Mouse (Mus musculus) intestine, embryonic 15.5 days (tissue): Measurements from ENCODE around the gene Adgrl3. TPM values are rescaled to one million over a fixed set of nuclear protein-coding genes. Genes with fewer than 3 reads are reported as not detected.
"Not testable (repeated sequence)": the region's sequence is repeated elsewhere in the genome, so short reads cannot be mapped to it uniquely, and the experiment has no call there.

ENCODE experiments used
- ATAC-seq: fragments of 200-750 bp; cut with Nextera tagmentation; 2 replicates; pipeline ENCODE4 v1.8.0; 2017; ENCODE audit warnings: moderate TSS enrichment, moderate library complexity
- H3K27ac ChIP-seq: fragments of 300-500 bp; sonication (generic); 2 replicates; pipeline ENCODE4 v1.5.1; 2015; ENCODE audit warnings: mild to moderate bottlenecking, inconsistent platforms
- H3K27me3 ChIP-seq: fragments of 300-500 bp; sonication (generic); replicated peaks from 2 replicates; pipeline ENCODE4 v1.6.1; 2015; ENCODE audit warnings: inconsistent platforms
- H3K36me3 ChIP-seq: fragments of 300-500 bp; sonication (generic); 2 replicates; pipeline ENCODE4 v1.6.1; 2015; ENCODE audit warnings: inconsistent platforms
- H3K4me1 ChIP-seq: fragments of 300-500 bp; sonication (generic); replicated peaks from 2 replicates; pipeline ENCODE4 v1.6.1; 2015; ENCODE audit warnings: inconsistent platforms
- H3K4me2 ChIP-seq: fragments of 300-500 bp; sonication (generic); replicated peaks from 2 replicates; pipeline ENCODE4 v1.6.1; 2015; ENCODE audit warnings: mild to moderate bottlenecking, inconsistent platforms
- H3K4me3 ChIP-seq: fragments of 300-500 bp; sonication (generic); replicated peaks from 2 replicates; pipeline ENCODE4 v1.5.1; 2015; ENCODE audit warnings: inconsistent platforms
- H3K9ac ChIP-seq: fragments of 300-500 bp; sonication (generic); 2 replicates; pipeline ENCODE4 v1.6.1; 2015; ENCODE audit warnings: inconsistent platforms
- H3K9me3 ChIP-seq: fragments of 300-500 bp; sonication (generic); 2 replicates; pipeline ENCODE4 v1.6.1; 2016; ENCODE audit warnings: inconsistent platforms
- WGBS: fragments of 180-500 bp; shearing (Covaris S2); methylation state at CpG from one replicate; pipeline ENCODE4 v1.1.7; 2015; 5-methylcytosine and 5-hydroxymethylcytosine counted together
- polyA plus RNA-seq: library from polyadenylated mRNA; unstranded; fragments of >200 nt; fragmentation: Nextera tagmentation; extraction: Ambion mirVana; gene quantifications from 2 replicates; pipeline ENCODE4 v1.2.1, GENCODE M21; 2015

Gene Adgrl3
- polyA plus RNA-seq, 1 experiment from 2014 or later, result 10.9 TPM

DNA sequence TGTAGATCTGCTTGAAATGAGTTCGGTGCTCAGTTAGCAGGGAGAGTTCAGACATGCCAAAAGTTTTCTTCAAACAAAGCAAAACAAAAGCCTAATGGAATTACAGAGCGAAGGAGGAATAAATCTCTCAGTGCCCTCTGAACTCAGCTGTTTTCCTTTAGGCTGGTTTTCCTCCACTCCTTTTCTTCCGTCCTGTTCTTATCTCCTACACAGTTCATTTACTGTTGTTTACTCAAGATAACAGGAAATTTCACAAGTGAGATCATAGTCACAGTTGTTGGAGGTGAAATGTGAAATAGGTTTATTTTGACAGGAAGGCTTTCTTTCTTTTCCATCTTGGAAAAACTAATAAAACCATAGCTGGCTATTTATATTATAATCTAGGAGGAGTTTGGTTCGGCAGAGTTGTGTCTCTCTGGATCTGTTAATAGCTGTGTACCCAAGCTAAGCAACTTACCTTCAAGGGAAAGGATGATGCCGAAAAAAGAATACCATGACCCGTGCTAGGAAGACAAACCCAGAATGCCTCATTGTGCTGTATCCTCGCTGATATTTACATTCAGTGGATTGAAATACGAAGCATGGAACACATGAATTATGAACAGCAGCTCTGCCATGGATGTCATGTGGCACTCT, 456.2 kb downstream of the Adgrl3 start:
- ATAC-seq, result peak; percentile 94
- 27% methylated on average over 8 of the region's 8 CpGs for WGBS
- Histone ChIP-seq H3K9ac (no peak overlapping the region), H3K27me3 (no peaks in the 10 kb centered on the region), H3K36me3 (no peaks in the 10 kb centered on the region), H3K4me2 (peak overlapping the region; percentile 27; the same call in 1 of the 2 replicates), H3K9me3 (no peaks in the 10 kb centered on the region), H3K4me1 (no peaks in the 10 kb centered on the region), H3K4me3 (no peak overlapping the region), H3K27ac (no peak overlapping the region)

- H3K9ac ChIP-seq, result no peak overlapping the region
- H3K4me2 ChIP-seq, result no peak overlapping the region
- ATAC-seq, result no peak
- H3K4me1 ChIP-seq, result no peaks in the 10 kb centered on the region
- H3K36me3 ChIP-seq, result no peaks in the 10 kb centered on the region
- 86% methylated on average over 3 of the region's 3 CpGs for WGBS
- H3K9me3 ChIP-seq, result no peaks in the 10 kb centered on the region
- H3K27me3 ChIP-seq, result no peaks in the 10 kb centered on the region
- no peak overlapping the region for H3K4me3 ChIP-seq
- no peak overlapping the region for H3K27ac ChIP-seq
Measured at GRCm38 (mm10) chr5:81480911-81481310, 461.0 kb downstream of the Adgrl3 start.

DNA sequence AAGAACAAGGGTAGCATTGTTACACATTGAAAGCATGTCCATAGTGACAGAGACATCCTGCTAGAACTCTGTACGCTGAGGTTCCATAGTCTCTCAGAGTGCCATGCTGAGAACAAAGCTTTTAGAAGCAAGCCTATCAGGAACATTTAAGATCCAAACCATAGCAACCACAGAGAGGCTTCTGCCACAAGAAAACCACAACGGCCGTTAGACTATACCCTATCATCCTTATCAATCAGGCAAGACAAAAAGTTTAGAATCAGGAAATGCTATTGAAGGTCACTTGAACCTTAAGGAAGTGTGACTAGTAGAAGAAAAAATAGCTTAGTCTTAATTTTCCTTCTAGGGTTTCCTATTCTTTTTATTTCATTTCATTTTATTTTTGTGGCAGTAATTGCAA, 464.0 kb downstream of the Adgrl3 start:
- no peak for ATAC-seq
- Histone ChIP-seq H3K9me3 (no peaks in the 10 kb centered on the region), H3K27me3 (no peaks in the 10 kb centered on the region), H3K4me3 (no peak overlapping the region), H3K9ac (no peak overlapping the region), H3K27ac (no peak overlapping the region), H3K4me2 (no peak overlapping the region), H3K36me3 (no peaks in the 10 kb centered on the region), H3K4me1 (no peaks in the 10 kb centered on the region)
- WGBS, result 71% methylated on average over 3 of the region's 3 CpGs

GRCm38 (mm10) chr5:81501076-81501475, 481.1 kb downstream of the Adgrl3 start:
- Histone ChIP-seq H3K36me3 (no peaks in the 10 kb centered on the region), H3K4me1 (no peaks in the 10 kb centered on the region), H3K27ac (no peak overlapping the region), H3K4me3 (no peak overlapping the region), H3K9ac (no peak overlapping the region), H3K27me3 (no peaks in the 10 kb centered on the region), H3K4me2 (no peak overlapping the region), H3K9me3 (no peaks in the 10 kb centered on the region)
- 86% methylated on average over 3 of the region's 3 CpGs for WGBS
- no peak for ATAC-seq

- ATAC-seq, result no peak
- Histone ChIP-seq H3K9ac (no peak overlapping the region), H3K27ac (no peak overlapping the region), H3K9me3 (no peaks in the 10 kb centered on the region), H3K4me1 (no peaks in the 10 kb centered on the region), H3K4me3 (no peak overlapping the region), H3K4me2 (no peak overlapping the region), H3K27me3 (no peaks in the 10 kb centered on the region), H3K36me3 (no peaks in the 10 kb centered on the region)
- 59% methylated on average over 5 of the region's 5 CpGs for WGBS
Measured at GRCm38 (mm10) chr5:81518720-81519496, 499.0 kb downstream of the Adgrl3 start.

GRCm38 (mm10) chr5:81519497-81520382, 499.8 kb downstream of the Adgrl3 start:
- Histone ChIP-seq H3K27me3 (no peaks in the 10 kb centered on the region), H3K27ac (no peak overlapping the region), H3K4me1 (no peaks in the 10 kb centered on the region), H3K4me3 (no peak overlapping the region), H3K36me3 (no peaks in the 10 kb centered on the region), H3K4me2 (no peak overlapping the region), H3K9ac (no peak overlapping the region), H3K9me3 (no peaks in the 10 kb centered on the region)
- peak; percentile 61 for ATAC-seq
- WGBS, result 31% methylated on average over 11 of the region's 11 CpGs

DNA sequence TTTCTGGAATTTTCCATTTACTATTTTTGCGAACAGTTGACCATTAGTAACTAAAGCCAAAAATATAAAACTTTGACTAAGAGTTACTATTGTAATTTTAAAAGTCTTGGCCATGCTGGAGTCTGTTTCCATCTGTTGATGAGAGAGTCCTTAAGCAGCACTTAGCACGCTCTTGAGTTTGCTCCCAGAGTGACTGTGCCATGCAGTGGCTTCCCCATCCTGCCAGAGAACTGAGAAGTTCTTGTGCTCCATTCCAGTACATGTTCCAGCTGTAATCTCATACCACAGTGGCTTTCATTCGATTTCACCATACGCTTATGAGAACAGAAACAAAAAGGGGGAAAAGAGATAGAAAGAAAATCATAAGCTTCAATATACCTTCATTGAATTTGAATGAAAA, 502.8 kb downstream of the Adgrl3 start:
- H3K27me3 ChIP-seq, result no peaks in the 10 kb centered on the region
- no peak overlapping the region for H3K27ac ChIP-seq
- no peak overlapping the region for H3K4me3 ChIP-seq
- H3K4me2 ChIP-seq, result no peak overlapping the region
- no peak overlapping the region for H3K9ac ChIP-seq
- no peaks in the 10 kb centered on the region for H3K36me3 ChIP-seq
- WGBS, result 81% methylated on average over 4 of the region's 4 CpGs
- no peaks in the 10 kb centered on the region for H3K9me3 ChIP-seq
- no peaks in the 10 kb centered on the region for H3K4me1 ChIP-seq
- ATAC-seq, result no peak

DNA sequence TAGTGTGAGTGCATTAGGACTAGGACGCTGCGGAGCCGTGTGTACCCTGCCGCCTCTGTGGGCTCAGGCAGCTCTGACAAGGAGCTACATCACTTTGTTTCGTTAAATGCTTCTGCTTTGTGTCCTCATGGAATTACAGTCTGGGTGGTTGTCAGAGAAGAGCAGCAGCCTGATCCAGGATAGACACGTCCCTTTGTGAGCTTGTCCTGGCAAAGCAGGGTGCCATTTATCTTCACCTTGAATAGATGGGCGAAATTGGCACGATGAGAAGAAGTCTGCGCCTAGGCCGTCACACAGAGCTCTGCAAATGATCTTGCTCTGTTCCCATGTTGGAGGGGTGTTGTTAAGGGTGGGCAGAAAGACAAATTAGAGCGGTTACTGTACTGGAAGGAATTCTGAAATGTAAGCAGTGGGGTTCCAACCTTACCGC, 504.6 kb downstream of the Adgrl3 start:
- H3K27ac ChIP-seq, result no peak overlapping the region
- no peak overlapping the region for H3K4me3 ChIP-seq
- H3K4me2 ChIP-seq, result no peak overlapping the region
- H3K36me3 ChIP-seq, result no peaks in the 10 kb centered on the region
- no peaks in the 10 kb centered on the region for H3K9me3 ChIP-seq
- 87% methylated on average over 12 of the region's 12 CpGs for WGBS
- no peaks in the 10 kb centered on the region for H3K4me1 ChIP-seq
- no peak overlapping the region for H3K9ac ChIP-seq
- ATAC-seq, result no peak
- H3K27me3 ChIP-seq, result no peaks in the 10 kb centered on the region

DNA sequence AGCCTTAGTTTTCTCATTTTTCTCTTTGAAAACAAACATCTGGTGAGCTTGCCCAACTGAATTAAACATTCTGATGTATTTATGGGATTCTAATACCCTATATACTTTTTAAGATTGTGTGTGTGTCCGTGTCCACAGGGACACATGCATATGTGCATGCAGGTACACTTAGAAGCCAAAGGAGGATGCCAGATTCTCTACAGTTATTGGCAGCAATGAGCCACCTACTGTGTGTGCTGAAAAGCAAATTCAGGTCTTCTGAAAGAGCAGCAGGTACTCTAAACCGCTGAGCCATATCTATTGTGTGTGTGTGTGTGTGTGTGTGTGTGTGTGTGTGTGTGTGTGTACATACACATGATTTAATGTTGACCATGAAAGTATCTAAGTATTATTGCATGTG, 505.4 kb downstream of the Adgrl3 start:
- no peaks in the 10 kb centered on the region for H3K4me1 ChIP-seq
- 84% methylated on average over 2 of the region's 2 CpGs for WGBS
- ATAC-seq, result no peak

GRCm38 (mm10) chr5:81531639-81532038, 511.7 kb downstream of the Adgrl3 start:
- 90% methylated on average over 4 of the region's 4 CpGs for WGBS
- Histone ChIP-seq H3K9me3 (no peaks in the 10 kb centered on the region), H3K9ac (no peak overlapping the region), H3K36me3 (no peaks in the 10 kb centered on the region), H3K27me3 (no peaks in the 10 kb centered on the region), H3K4me2 (no peak overlapping the region), H3K4me3 (no peak overlapping the region), H3K4me1 (no peaks in the 10 kb centered on the region), H3K27ac (no peak overlapping the region)
- ATAC-seq, result no peak

More for the DNA sequence above, 505.4 kb downstream of the Adgrl3 start:
- H3K9ac ChIP-seq, result no peak overlapping the region
- H3K36me3 ChIP-seq, result no peaks in the 10 kb centered on the region
- no peaks in the 10 kb centered on the region for H3K27me3 ChIP-seq
- no peaks in the 10 kb centered on the region for H3K9me3 ChIP-seq
- H3K27ac ChIP-seq, result no peak overlapping the region
- H3K4me3 ChIP-seq, result no peak overlapping the region
- no peak overlapping the region for H3K4me2 ChIP-seq

- H3K27ac ChIP-seq, result no peak overlapping the region
- H3K36me3 ChIP-seq, result no peaks in the 10 kb centered on the region
- no peak for ATAC-seq
- H3K4me3 ChIP-seq, result no peak overlapping the region
- H3K27me3 ChIP-seq, result no peaks in the 10 kb centered on the region
- no peaks in the 10 kb centered on the region for H3K4me1 ChIP-seq
- no peak overlapping the region for H3K4me2 ChIP-seq
- H3K9ac ChIP-seq, result no peak overlapping the region
- H3K9me3 ChIP-seq, result no peaks in the 10 kb centered on the region
Measured at GRCm38 (mm10) chr5:81550211-81550610, 530.3 kb downstream of the Adgrl3 start.

DNA sequence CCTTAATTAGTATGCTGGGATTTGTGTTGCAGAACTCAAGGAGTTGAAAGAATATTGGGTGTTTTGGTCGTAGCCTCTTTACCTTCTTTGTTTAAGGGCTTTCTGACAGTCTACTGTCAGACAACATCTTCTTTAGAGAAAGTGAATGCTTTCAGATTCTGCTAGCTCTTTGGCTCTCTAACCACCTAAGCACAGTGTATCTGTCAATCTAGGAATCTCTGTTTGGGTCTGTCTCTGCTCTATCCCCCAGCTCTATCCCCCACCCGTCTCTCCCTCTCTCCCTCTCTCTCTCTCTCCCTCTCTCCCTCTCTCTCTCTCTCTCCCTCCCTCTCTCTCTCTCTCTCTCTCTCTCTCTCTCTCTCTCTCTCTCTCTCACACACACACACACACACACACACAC, 535.2 kb downstream of the Adgrl3 start:
- not testable (repeated sequence) for H3K9me3 ChIP-seq, H3K4me3 ChIP-seq, H3K9ac ChIP-seq, H3K4me2 ChIP-seq, ATAC-seq, H3K36me3 ChIP-seq, H3K4me1 ChIP-seq, H3K27me3 ChIP-seq, H3K27ac ChIP-seq
- 76% methylated on average over 2 of the region's 2 CpGs for WGBS
